Mouse (Mus musculus): Measurements from ENCODE around the gene Olfr1141.

The Olfr1141 gene

DNA sequence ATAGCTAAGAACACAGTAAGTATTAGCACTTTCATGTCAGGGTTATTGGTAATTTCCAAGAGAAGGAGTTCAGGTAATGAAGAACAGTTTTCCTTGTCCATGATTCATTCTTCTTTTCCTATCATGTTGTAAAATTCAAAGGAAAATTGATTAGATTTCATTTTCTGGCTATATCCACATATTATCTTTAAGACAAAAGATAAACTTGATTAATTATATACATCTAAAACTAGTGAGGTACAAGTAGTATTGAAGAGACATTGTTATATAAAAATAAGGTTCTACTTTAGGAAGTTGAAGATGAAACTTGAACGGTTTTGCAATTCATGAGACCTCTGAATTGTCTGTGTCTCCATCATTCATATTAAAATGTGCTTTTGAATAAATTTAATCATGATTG, at the start of gene Olfr1141:
Gene Olfr1141, minus strand, starts transcription at position 101 of the 400 bp plus-strand sequence.
- DNase-seq (ENCODE audit: low spot score), result no peak

DNA sequence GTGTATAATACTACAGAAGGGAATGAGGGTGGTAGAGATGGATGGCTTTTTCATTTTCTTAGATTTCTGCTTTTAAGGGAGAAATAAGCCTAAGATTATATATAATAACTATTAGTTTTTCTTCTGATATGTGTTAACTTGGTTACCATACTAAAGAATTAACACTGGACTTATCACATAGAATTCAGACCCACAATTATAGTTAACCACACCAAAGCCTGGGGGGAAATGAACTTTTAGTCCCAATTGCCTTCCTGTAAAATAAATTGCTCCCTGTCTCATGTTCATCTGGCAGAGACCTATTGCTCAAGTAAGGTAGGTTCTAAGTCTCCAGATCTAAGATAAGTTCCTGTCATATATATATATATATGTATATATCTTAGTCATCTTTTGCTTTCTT, 46.5 kb upstream of the Olfr1141 start, which contains the start of gene Olfr1143:
Gene Olfr1143, plus strand, starts transcription at position 301 of the 400 bp plus-strand sequence.
- no peak for DNase-seq (ENCODE audit: low spot score)

DNA sequence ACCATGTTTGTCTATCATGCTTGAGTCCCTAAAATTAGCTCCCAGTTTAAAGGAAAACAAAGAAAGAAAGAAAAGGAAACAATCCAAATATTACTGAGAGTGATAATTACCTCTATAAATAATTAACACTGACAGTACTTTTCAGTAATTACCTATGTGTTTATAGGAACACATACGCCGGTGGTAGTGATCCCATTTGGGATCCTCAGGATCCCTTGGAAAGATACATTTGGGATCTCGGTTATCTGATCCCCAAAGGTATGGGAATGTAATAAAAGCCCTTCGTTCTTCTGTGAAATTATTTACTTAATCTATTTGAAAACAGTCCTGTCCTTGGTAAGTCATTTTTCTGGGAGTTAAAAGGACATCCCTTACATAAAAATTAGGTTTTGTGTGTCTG, 25.4 kb upstream of the Olfr1141 start, which contains the start of gene Olfr152:
Gene Olfr152, plus strand, starts transcription at position 301 of the 400 bp plus-strand sequence.
- DNase-seq (ENCODE audit: low spot score), result no peak

DNA sequence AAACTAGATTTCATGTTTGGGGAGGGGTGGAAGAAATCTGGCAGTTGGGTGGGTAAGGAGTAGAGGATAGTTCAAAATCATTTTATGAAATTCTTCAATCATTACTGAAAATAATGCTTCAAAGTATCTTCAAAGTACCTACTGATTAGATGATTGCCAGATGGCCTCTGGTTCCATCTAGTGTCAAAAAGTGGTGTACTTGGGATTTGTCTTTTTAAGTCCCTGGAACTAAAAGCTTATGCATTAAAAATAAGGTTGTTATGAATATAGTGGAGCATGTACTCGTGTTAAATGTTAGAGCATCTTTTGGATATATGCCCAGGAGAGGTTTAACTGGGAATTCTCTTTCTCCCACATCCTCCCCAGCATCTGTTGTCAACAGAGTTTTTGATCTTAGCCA, 22.4 kb upstream of the Olfr1141 start:
- no peak for DNase-seq (ENCODE audit: low spot score)

DNA sequence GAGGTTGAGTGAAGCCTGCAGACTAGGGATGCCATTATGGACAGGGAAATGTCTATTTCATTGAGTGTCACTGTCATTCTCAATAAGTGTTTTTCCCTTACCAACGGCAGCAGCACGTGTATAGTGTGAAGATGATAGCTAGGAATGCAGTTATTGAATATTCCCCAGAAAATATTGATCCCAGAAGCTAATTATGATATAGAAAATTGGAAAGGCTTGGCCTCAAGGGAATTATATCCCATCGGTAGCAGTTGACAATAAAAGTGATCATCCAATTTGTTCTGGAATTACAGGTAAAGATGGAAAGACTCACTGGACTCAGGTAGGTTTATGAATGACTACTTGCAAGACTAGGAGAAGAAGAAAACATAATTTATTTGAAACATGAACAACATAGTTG, 10.3 kb downstream of the Olfr1141 start, which contains the start of gene Olfr1140:
Gene Olfr1140, plus strand, starts transcription at position 301 of the 400 bp plus-strand sequence.
- no peak for DNase-seq (ENCODE audit: low spot score)

DNA sequence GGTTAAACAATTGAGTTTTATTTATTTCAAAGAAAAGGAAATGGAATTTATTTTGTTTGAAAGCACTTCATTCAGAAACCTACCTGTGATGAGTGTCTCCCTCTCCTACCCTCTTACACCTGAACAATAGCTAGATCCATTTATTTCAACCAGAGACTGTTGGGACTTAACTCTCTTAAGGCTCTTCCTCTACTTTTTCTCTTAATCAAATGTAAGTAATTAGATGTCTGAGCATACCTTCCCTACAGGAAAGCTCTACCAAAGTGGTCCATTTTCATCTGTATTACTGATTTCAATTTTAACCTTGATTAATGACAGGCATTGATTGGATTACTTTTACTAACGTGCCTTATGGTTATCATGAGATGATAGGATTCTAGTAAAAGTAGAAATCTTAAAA, 13.9 kb downstream of the Olfr1141 start, which contains the start of gene Olfr1138:
Gene Olfr1138, minus strand, starts transcription at position 101 of the 400 bp plus-strand sequence.
- no peak for DNase-seq (ENCODE audit: low spot score)

DNA sequence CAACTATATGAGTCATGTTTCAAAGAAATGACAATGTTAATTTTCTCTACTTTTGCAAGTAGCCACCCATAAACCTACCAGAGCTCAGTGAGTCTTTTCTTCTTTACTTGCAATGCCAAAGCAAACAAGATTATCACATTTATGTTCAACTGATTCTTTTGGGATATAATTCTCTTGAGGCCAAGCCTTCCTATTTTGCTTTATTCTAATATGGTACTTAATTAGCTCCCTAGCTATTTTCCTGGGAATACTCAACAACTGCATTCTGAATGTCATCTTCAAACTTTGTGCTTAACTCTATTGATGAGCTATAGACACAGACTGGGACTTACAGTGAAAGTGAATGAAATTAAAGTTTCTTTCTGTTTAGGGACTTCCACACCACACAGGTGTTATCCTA, 40.7 kb downstream of the Olfr1141 start, which contains the start of gene Olfr1137:
Gene Olfr1137, minus strand, starts transcription at position 101 of the 400 bp plus-strand sequence.
- DNase-seq (ENCODE audit: low spot score), result no peak

Measured in embryo, embryonic 10 days (tissue).